Mouse (Mus musculus): ENCODE measurements around the gene Rps6ka4.

- TF ChIP-seq CTCF (IDR thresholded peaks at IDR 0.05; ENCODE audit: extremely low read depth, insufficient read depth, low read length) = no peak
- no peak for TF ChIP-seq POLR2A (IDR thresholded peaks at IDR 0.05; ENCODE audit: extremely low read depth, insufficient read depth, low read length)
Measured at GRCm38 (mm10) chr19:6874257-6874656, 33.8 kb upstream of the Rps6ka4 start.

Data from cortical plate, adult 2 months (tissue).